Comparison of ENCODE assay signal across 20 mouse cellular contexts in the genomic region with DNA sequence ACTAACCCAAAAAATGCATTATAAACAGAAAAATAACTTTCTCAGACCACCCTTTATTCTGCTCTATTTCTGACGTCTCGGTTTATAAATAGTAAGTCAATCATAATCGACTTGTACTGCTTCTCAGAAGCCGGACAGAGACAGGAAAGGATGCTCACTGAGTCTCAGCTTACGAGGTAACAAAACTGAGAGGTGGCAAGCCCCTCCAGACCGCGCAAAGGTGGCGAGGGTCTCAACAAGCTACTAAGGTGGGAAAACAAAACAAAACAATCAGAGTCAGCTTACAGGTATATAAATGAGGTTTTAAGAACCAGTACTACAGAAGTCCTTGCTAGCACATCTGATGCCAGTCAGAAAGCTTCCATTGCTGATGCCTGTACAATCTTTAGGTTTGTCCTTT. TPM values are rescaled to one million over a fixed set of nuclear protein-coding genes. Genes with fewer than 3 reads are reported as not detected.
A peak's percentile ranks its signal among the peaks of the same experiment; 100 is the strongest.
DNase-seq lines count a peak whose midpoint lies in the region; ATAC-seq and TF ChIP-seq lines count a peak whose summit lies in the region.
"Had no signal": no experiment of that assay in that cellular context is flagged by ENCODE, and none has a peak within 500 bp of the region (broad histone marks: within the 10 kb centered on the region; RNA-seq: fewer than 3 reads in every experiment).

No protein-coding gene starts in this region.

- H3K36me3 ChIP-seq in limb, embryonic 11.5 days (ENCODE audit: control insufficient read depth, insufficient read depth, low read length) = 0 out of 2 replicates have a peak, but pooled peaks cover 3% of the 10 kb centered on the region
- peaks cover 58% of the 10 kb centered on the region for H3K36me3 ChIP-seq in limb, embryonic 10.5 days
- peaks cover 11% of the 10 kb centered on the region for H3K36me3 ChIP-seq in liver, embryonic 14.5 days (replicated peaks; ENCODE audit: control insufficient read depth, insufficient read depth, low read depth)

- H3K9me3 ChIP-seq in limb, embryonic 11.5 days (ENCODE audit: control insufficient read depth, low read length) = no peaks in the 10 kb centered on the region
- no peaks in the 10 kb centered on the region for H3K9me3 ChIP-seq in limb, embryonic 10.5 days (replicated peaks)
- no peaks in the 10 kb centered on the region for H3K9me3 ChIP-seq in liver, embryonic 14.5 days (ENCODE audit: control insufficient read depth, low read length)
- H3K9me3 ChIP-seq: embryonic facial prominence, embryonic 13.5 days; embryonic facial prominence, embryonic 15.5 days; forebrain, embryonic 10.5 days; forebrain, embryonic 12.5 days had no signal

- no peak overlapping the region for H3K4me3 ChIP-seq in limb, embryonic 11.5 days (ENCODE audit: low read depth, low read length)
- no peak overlapping the region for H3K4me3 ChIP-seq in limb, embryonic 10.5 days
- H3K4me3 ChIP-seq in liver, embryonic 14.5 days (ENCODE audit: insufficient read depth in 1 of 2, low read depth in 2 of 2, low read length in 2 of 2) = no peak overlapping the region
- H3K4me3 ChIP-seq: embryonic facial prominence, embryonic 13.5 days; embryonic facial prominence, embryonic 15.5 days; forebrain, embryonic 10.5 days; forebrain, embryonic 12.5 days had no signal

- 90% methylated on average over 8 of the region's 8 CpGs for WGBS in limb, embryonic 11.5 days
- 93% methylated on average over 8 of the region's 8 CpGs for WGBS in limb, embryonic 10.5 days
- 74% methylated on average over 8 of the region's 8 CpGs for WGBS in liver, embryonic 14.5 days (ENCODE audit: insufficient replicate concordance)

- no peaks in the 10 kb centered on the region for H3K4me1 ChIP-seq in limb, embryonic 11.5 days (ENCODE audit: control insufficient read depth, insufficient read depth, low read length)
- H3K4me1 ChIP-seq in limb, embryonic 10.5 days = no peaks in the 10 kb centered on the region
- H3K4me1 ChIP-seq in liver, embryonic 14.5 days (replicated peaks; ENCODE audit: control insufficient read depth in 2 of 2, insufficient read depth in 2 of 2, low read length in 1 of 2) = peaks cover 17 to 30% of the 10 kb centered on the region in 2 experiments
- H3K4me1 ChIP-seq: embryonic facial prominence, embryonic 13.5 days; embryonic facial prominence, embryonic 15.5 days had no signal

- no peak for ATAC-seq in limb, embryonic 11.5 days (ENCODE audit: insufficient number of reproducible peaks, low FRiP score, low TSS enrichment, low read depth)
- no peak for ATAC-seq in liver, embryonic 14.5 days (ENCODE audit: insufficient read depth)
- ATAC-seq: forebrain, embryonic 14.5 days; forebrain, embryonic 16.5 days had no signal

- peak; percentile 11 for DNase-seq in limb, embryonic 11.5 days (ENCODE audit: low spot score)
- no peak for DNase-seq in limb, embryonic 10.5 days (ENCODE audit: low spot score)
- no peak for DNase-seq in liver, embryonic 14.5 days (ENCODE audit: low read depth in 3 of 3, low spot score in 3 of 3)
- no peak for DNase-seq in liver
- DNase-seq: adrenal gland, adult 2 months; adrenal gland, postnatal 10 days; adrenal gland, postnatal 25 days; cerebellum, adult 11 months; cerebellum, adult 18-20 months; cerebellum, adult 8-10 months; cerebellum, adult 9-11 months; cerebellum, postnatal 14 days; cerebellum, postnatal 36 days; embryo, embryonic 11 days had no signal

- no peak for TF ChIP-seq CTCF in liver, embryonic 14.5 days (IDR thresholded peaks at IDR 0.05; ENCODE audit: low read depth)

- H3K27me3 ChIP-seq in limb, embryonic 11.5 days (ENCODE audit: control insufficient read depth, insufficient read depth, low read length) = no peaks in the 10 kb centered on the region
- H3K27me3 ChIP-seq in limb, embryonic 10.5 days (ENCODE audit: low read depth, poor library complexity, severe bottlenecking) = no peaks in the 10 kb centered on the region
- H3K27me3 ChIP-seq in liver, embryonic 14.5 days (ENCODE audit: control insufficient read depth, insufficient read depth, low read length) = no peaks in the 10 kb centered on the region
- H3K27me3 ChIP-seq: embryonic facial prominence, embryonic 13.5 days; embryonic facial prominence, embryonic 15.5 days; forebrain, embryonic 12.5 days had no signal

- no peak overlapping the region for H3K4me2 ChIP-seq in limb, embryonic 11.5 days (ENCODE audit: low read depth, severe bottlenecking)
- no peak overlapping the region for H3K4me2 ChIP-seq in liver, embryonic 14.5 days (ENCODE audit: low read depth)
- H3K4me2 ChIP-seq: embryonic facial prominence, embryonic 13.5 days; embryonic facial prominence, embryonic 15.5 days; forebrain, embryonic 12.5 days had no signal

- H3K9ac ChIP-seq in limb, embryonic 11.5 days (ENCODE audit: low read length) = no peak overlapping the region
- no peak overlapping the region for H3K9ac ChIP-seq in liver, embryonic 14.5 days (replicated peaks)
- H3K9ac ChIP-seq: embryonic facial prominence, embryonic 13.5 days; embryonic facial prominence, embryonic 15.5 days; forebrain, embryonic 12.5 days had no signal

- H3K27ac ChIP-seq in limb, embryonic 11.5 days (replicated peaks; ENCODE audit: low read depth, low read length) = no peak overlapping the region
- no peak overlapping the region for H3K27ac ChIP-seq in limb, embryonic 10.5 days
- H3K27ac ChIP-seq in liver, embryonic 14.5 days = peak overlapping the region; percentile 7; the same call in 1 of the 2 replicates
- H3K27ac ChIP-seq: embryonic facial prominence, embryonic 13.5 days; embryonic facial prominence, embryonic 15.5 days; forebrain, embryonic 10.5 days; forebrain, embryonic 12.5 days had no signal

- no peak for TF ChIP-seq EP300 in liver, embryonic 14.5 days (IDR thresholded peaks at IDR 0.05; ENCODE audit: low read depth)

RNA-seq across cellular contexts. Expression of gene C2cd5, which starts 30.3 kb away (rescaled TPM):
- polyA plus RNA-seq in limb, embryonic 11.5 days (2014; fragmentation: Nextera tagmentation; extraction: Ambion mirVana) = 29.2 and 29.5 TPM in 2 replicates
- polyA plus RNA-seq in limb, embryonic 10.5 days (2016; fragmentation: Nextera tagmentation; extraction: Ambion mirVana) = 45.3 and 46.1 TPM in 2 replicates
- 12.2 and 16.5 TPM in 2 replicates for polyA plus RNA-seq in liver, embryonic 14.5 days (2012; rRNA removed)
- 14.1 and 14.4 TPM in 2 replicates for polyA plus RNA-seq in liver, embryonic 14.5 days (2014; fragmentation: Nextera tagmentation; extraction: Ambion mirVana)
